Mouse (Mus musculus): ENCODE data around the gene Tmem40.
A peak's percentile ranks its signal among the peaks of the same experiment; 100 is the strongest.

Tmem40 gene

GRCm38 (mm10) chr6:115698699-115699098, 63.5 kb downstream of the Tmem40 start:
- DNase-seq: no peak

GRCm38 (mm10) chr6:115697739-115698558, 64.3 kb downstream of the Tmem40 start:
- no peak for DNase-seq

GRCm38 (mm10) chr6:115696707-115697215, 65.4 kb downstream of the Tmem40 start:
- DNase-seq: no peak

GRCm38 (mm10) chr6:115695124-115695523, 67.1 kb downstream of the Tmem40 start:
- DNase-seq: no peak

- DNase-seq: peak; percentile 51
These were observed 67.8 kb downstream of the Tmem40 start for GRCm38 (mm10) chr6:115694441-115694842.

GRCm38 (mm10) chr6:115692963-115693730, 69.1 kb downstream of the Tmem40 start:
- DNase-seq: no peak

GRCm38 (mm10) chr6:115692163-115692950, 69.9 kb downstream of the Tmem40 start:
- DNase-seq: no peak

- DNase-seq: no peak
These were observed 72.1 kb downstream of the Tmem40 start for GRCm38 (mm10) chr6:115690105-115690504.

- DNase-seq: no peak
These were observed 73.6 kb downstream of the Tmem40 start for GRCm38 (mm10) chr6:115688589-115688988.

GRCm38 (mm10) chr6:115687753-115688152, 74.5 kb downstream of the Tmem40 start:
- DNase-seq: no peak

- no peak for DNase-seq
These were observed 77.2 kb downstream of the Tmem40 start for GRCm38 (mm10) chr6:115684851-115685646.

- no peak for DNase-seq
These were observed 77.9 kb downstream of the Tmem40 start for GRCm38 (mm10) chr6:115684271-115684670.

- DNase-seq: peak; percentile 66
These were observed 81.1 kb downstream of the Tmem40 start for GRCm38 (mm10) chr6:115681066-115681465.
